Mouse (Mus musculus): Measurements from ENCODE around the gene Tbp. TPM values are rescaled to one million over a fixed set of nuclear protein-coding genes. Genes with fewer than 3 reads are reported as not detected.

Gene Tbp
- 40.4 and 46.1 TPM in 2 replicates for polyA plus RNA-seq (2015; fragmentation: Nextera tagmentation; extraction: Ambion mirVana)

DNA sequence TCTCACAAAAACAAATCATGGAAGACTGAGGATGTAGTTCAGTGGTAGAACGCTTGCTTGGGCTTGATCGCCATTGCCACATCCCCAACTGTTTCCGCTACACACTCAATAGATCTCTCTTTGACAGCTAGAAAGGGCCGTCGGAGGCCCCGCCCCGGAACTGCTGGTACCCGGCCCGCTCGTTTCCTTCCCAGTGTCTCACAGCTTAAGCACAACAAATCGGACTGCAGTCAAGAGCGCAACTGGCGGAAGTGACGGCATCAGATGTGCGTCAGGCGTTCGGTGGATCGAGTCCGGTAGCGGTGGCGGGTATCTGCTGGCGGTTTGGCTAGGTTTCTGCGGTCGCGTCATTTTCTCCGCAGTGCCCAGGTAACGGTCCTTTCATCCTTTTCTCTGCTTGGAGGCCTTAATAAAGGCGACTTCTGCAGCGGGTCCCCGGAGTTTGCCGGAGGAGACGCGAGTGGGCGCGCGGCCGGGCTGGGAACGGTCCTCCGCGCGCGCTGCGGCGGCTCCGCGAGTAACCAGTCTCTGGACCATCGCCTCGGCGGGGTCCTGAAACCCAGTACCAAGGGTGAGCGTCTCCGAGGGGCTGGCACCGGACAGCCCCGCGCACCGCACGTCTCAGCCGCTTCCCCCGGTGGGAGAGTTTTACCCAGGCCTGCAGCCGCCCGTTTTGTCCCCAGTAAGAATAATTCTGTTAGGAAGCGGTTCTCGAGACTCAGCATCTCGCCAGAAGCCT, at the start of gene Tbp, which contains the start of gene Psmb1:
Tbp (plus strand) TSS at position 233 of the 739 bp plus-strand sequence.
Psmb1 (minus strand) TSS at position 96 of the 739 bp plus-strand sequence.

DNA sequence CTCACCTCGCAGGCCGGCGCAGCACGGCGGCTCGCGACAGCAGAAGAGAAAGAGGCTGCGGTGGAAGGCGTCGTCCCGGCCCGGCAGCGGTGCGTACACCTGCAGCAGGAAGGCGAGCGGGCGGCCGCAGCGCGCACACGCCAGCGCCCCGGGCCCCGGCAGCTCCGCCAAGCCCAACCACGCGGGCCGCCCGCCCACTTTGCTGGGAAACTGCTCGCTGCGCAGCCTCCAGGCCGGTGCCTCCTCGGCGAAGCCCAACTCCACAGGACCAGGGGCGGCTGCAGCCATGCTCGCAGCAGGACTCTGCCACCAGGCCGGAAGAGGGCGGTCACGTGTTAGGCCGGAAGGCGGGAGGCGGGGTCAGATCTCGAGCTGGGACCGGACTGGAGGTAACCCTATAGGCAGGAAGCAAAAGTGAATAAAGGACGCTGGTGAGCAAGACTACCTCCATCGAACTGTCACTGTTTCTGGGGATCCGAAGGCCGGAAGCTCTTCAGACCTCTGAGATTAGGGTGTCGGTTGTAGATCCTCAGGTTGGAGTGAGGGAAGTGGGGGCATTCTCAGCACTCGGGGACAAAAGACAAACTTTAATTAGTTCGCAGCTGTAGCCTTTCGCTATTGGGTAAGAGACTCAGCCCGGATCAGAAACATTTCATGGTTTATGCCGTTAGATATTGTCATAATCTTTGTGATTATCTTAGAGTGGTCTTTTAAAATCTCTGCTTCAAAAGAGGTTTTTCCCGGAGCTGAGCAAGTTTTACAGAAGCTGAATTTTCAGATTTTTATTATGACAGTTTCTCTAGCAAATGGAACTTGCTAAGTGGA, 27.5 kb downstream of the Tbp start, which contains the start of gene Pdcd2:
Pdcd2 (minus strand) TSS at position 316 of the 825 bp plus-strand sequence.

DNA sequence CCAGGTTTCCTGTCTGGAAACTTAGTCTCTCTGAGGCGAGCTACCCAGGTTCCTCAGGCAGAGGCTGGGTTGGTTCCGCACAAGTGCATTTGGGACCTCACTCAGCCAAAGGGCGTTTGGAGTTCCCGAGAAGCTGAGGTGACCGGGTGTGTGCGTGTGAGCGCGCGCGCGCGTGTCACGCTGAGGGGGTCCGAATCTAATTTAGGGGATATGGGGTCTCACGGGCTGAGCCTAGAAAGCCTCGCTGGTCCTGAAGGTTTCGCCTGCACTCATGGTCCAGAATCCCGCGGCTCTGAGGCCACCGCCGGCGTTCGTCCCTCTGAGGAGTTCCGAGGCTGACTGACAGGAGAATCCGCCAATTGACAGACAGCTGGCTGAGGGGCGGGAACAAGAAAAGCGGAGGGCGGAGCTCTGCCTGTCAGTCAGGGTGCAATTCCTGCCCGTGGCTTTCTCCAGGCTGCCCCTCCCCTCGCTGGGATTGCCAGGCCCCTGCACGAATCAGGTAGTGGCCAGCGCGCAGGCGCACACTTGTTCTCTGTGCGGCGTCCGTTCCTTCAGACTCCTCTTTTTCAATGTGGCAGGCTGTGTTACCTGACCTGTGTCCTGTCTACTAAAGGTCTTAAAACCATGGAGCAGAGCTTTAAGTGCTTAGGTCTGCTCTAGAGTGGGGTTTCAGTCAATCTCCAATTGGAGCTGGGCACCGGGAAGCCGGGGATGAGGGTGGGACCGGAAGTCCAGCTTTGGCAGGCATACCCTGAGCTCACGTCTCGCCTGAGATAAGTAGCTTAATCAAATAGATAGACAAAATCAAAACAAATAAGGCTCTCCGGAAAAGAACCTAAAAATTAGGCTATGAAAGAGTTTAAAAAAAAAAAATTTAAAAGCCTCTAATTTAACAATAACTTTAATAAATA, 64.6 kb downstream of the Tbp start, which contains the start of gene Prdm9:
Prdm9 (minus strand) TSS at position 341 of the 914 bp plus-strand sequence.

Other genes with a start within 250 kb of the Tbp start
- gene Dll1, start 123.0 kb upstream of the Tbp start, polyA plus RNA-seq (2015; fragmentation: Nextera tagmentation; extraction: Ambion mirVana) = 8.9 and 9.4 TPM in 2 replicates
- 29.0 and 29.2 TPM in 2 replicates for gene Fam120b, start 103.7 kb upstream of the Tbp start, polyA plus RNA-seq (2015; fragmentation: Nextera tagmentation; extraction: Ambion mirVana)
- gene Psmb1, start 137 bp upstream of the Tbp start, polyA plus RNA-seq (2015; fragmentation: Nextera tagmentation; extraction: Ambion mirVana) = 273 and 290 TPM in 2 replicates
- gene Pdcd2, start 27.4 kb downstream of the Tbp start, polyA plus RNA-seq (2015; fragmentation: Nextera tagmentation; extraction: Ambion mirVana) = 55.9 and 61.4 TPM in 2 replicates
- 1.3 TPM in 2 replicates for gene Prdm9, start 64.5 kb downstream of the Tbp start, polyA plus RNA-seq (2015; fragmentation: Nextera tagmentation; extraction: Ambion mirVana)
- gene Chd1, start 205.1 kb downstream of the Tbp start, polyA plus RNA-seq (2015; fragmentation: Nextera tagmentation; extraction: Ambion mirVana) = 14.0 and 18.7 TPM in 2 replicates